Mouse (Mus musculus) gastrocnemius, adult 8-10 months (tissue): ENCODE results near the gene Ldb2. TPM values are rescaled to one million over a fixed set of nuclear protein-coding genes. Genes with fewer than 3 reads are reported as not detected.

Experiments
- DNase-seq, 2 experiments: peaks; one replicate each; pipeline ENCODE4 v3.0.0; 2022; ENCODE audit warnings: low spot score in 2 of 2
- total RNA-seq, 4 experiments: library from RNA; stranded (reverse); gene quantifications; 2 replicates each; pipeline ENCODE4 v1.2.4; 2022

Gene Ldb2
- total RNA-seq, 4 experiments from 2014 or later: 1.4 to 2.9 (median 2.4) TPM

DNA sequence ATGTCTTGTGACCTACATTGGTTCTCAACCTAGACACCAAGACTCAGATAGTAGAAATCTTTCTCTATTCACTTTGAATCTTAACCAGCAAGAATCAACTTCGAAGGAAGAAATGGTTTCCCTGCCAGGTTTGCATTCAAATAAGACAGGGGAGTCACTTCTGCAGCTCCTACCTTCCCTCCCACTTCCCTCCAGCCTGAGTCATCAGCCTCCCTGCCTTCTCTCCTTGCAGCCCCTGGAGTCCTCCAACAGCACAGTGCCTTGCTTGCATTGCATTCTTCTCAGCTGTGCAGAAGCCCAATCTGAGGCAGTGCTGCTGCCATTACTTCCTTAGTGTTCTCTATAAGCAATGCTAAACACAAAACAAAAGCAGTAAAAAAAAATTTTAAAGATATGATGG, 79.6 kb downstream of the Ldb2 start:
- no peak for DNase-seq

DNA sequence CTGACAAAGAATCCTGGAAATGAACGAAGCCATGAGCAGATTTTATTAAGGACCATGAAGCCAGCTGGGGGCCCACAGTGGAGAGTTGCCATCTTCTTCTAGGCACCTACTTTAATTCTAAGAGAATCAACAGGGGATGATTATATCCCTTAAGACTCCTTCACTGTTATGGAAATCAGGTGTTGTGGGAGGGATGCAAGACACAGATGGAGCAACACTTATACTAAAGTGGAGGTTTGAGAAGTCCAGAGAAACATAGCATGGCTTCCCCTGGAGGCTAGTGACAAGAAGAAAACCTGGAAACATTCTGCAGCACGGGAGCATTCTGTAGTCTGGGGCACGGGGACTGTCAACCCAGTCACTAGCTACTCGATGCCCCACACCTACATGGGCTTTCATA, 85.0 kb downstream of the Ldb2 start:
- no peak for DNase-seq

DNA sequence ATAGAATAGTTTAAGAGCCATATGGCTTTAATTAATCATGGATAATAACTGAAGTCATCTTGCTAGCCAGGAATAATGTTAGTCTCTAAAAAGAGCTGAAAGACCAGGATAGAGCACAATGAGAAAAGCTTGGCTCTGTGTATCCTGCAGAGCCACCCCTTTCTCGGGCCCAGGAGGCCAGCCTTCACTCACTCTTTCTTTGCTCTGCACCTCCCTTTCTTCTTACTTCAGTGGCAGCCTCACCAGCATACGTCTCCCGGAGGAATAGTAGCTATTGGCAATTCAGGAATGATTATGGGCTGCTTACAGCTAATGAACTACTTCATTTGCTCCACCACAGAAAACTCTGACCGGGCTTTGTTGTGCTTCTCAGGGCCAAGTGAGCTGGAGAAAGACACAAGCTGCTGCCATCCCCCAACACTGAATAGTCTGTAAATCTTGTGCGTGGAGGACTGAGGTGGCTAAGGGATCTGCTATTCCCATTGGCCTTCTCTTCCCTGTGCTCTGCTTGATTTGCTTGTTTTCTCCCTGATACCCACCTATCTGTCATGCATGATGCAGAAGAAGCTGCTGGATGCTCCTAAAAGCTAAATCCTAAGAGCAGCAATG, 86.2 kb downstream of the Ldb2 start:
- DNase-seq: no peak

DNA sequence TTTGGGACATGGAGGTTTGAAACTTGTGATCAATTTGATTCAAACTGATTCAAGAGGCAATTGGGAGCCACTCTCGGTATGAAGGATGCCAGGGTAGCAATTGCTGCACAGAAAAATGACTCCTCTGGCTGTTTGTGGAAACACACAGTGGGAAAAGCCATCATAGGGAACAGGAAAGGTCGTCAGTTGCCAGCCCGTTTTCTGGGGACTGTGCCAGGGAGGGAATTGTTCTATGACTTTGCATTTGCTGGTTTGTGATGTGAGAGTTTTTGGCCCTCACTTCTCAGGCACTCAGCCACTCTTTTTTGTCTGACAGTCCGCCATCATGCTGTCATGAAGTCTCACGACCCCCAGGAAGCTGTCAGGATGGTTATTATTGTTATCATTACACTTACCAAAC, 88.3 kb downstream of the Ldb2 start:
- peak; percentile 5 to 6 for DNase-seq

DNA sequence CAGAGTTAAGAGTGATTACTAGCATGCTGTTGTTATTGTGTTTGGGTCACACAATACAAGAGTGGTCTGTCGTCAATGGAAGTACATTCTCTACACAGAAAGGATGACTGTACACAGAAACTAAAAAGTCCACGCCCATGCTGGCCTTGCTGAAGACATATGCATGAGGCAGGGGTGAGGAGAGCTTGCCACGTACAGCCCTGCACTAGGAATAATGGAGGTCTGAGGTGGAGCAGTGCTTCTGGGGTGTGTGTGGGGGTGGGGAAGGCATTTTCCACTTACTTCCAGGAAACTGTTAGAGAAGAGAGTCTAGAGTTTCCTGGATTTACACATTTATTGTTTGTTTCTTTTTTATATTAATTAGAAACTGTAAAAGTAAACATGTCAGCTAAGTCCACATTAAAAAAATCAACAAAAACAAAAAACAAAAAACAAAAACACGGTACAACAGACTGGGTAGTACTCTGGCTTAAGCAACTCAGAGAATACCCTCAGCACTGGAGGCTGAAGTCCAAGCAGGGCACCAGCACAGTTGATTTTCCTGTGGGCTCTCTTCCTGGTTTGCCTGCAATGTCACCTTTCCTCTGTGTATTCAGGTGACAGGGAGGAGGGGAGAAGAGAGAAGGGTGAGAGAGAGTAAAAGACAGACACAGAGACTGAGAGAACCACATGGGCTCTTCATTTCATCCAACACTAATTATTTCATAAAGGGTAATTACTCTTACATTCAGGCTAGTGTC, 89.2 kb downstream of the Ldb2 start:
- no peak for DNase-seq

DNA sequence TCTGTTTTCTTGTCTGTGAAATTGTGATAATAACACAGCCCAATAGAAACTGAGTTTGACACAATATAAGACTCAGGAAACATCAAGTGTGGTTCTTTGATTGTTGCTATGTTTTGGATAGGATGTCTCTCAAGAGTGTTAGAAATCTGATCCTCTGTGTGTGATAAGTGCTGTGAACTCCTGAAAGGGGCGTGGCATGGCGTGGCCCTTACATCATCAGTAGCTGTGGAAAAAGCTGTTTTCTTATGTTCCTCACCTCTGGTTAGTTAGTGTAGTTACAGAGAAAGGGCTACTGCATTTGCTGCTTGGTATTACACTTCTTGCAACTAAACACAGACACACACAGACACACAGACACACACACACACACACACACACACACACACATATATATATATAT, 90.2 kb downstream of the Ldb2 start:
- DNase-seq: no peak

DNA sequence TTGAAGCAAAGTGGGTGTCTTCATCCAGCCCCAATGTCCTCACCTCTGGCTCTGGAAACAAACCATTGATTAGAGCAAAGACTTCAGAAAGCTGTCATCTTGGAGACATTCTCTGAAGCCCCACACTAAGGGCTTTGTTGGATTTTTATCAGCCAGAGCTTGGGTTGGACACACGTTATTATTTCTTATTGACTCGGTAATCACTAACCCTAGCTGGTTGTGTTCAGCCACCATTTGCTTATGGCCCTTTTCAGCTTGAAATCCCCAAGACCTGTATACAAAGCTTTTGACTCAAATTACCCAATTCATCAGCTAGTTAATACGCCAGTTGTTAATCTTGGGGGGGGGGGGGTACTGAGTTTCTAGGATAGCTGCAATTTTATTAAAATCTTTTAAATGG, 91.5 kb downstream of the Ldb2 start:
- DNase-seq: no peak

DNA sequence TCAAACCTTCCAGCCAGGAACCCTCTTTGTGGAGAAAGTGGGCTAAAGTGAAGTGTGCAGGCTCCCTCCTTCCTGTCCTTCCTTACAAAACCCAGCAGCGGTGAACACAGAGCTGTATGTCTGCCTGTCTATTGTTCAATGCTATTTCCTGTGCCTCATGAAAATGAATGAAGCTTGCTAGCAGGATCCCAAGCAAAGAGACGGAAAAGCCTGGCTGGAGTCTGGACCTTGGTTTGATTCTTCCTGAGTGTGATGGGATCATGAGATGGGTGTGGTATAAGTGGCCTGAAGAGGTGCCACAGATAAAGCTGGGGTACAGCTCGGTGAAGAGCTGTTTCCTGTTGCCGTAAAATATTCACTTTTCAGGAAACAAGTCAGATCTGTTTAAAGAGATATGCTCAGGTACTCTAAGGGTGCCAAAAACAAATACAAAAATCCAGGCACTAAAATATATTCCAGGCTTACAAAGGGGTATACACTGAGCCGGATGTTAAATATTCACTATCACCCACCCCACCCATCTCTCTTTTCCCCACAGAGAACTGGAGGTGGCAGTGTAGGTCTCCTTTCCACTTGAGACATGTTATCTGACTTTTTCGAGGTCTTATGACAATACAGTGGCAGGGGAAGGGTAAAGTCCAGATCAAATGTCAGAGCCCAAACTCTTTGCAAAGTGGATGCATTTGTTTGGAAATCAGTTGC, 92.3 kb downstream of the Ldb2 start:
- no peak for DNase-seq

DNA sequence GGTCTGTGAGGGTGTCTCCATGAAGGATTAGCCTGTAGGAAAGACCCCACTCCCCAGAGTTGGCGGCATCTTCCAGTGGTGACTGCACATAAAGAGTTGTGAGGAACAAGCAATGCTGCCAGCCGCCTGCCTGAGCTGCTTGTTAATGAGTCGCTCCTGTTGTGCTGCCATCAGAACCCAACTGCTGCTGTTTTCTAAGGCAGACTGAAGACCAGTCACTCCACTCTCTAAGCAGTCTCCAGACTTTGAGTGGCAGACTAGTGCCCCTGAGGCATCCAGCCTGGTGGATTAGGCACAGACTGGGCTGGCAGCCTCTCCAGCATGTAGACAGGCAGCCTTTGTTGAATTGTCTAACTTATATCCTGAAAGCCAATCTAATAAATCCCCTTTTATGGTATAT, 101.5 kb downstream of the Ldb2 start:
- DNase-seq: no peak

DNA sequence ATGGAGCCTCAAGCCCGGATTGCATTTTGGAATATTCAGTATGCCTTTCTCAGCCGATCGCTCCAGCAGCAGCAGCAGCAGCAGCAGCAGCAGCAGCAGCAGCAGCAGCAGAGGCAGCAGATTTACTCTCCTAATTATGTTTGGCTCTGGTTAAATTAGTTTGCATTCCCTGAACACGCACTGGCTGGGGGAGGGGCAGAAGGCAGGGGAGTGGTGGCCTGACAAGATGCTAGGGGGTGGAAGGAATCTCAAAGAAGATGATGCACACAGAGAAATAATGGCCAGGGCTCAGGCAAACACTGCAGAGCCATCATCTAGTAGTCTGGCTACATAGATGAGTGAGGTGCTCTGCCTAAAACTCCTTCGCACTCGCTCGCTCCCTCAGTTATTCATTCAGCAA, 102.9 kb downstream of the Ldb2 start:
- DNase-seq: no peak

DNA sequence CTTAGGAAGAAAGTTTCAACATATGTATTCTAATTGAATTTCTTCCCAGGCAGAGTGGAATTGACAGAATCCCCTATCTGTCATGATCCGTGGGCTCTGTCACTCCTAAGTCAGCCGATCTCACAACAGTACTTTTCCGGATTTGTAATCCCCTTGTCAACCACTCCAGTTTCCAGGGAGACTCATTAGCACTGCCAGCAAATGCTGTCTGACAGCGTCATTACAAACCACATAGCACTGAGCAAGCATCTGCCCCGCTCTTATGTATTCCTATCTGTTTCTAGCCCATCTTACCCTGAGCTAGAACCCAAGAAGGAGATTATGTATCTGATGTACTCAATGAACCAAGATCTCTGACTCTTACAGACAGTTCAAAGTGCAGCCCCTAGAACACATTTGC, 105.8 kb downstream of the Ldb2 start:
- DNase-seq: no peak

DNA sequence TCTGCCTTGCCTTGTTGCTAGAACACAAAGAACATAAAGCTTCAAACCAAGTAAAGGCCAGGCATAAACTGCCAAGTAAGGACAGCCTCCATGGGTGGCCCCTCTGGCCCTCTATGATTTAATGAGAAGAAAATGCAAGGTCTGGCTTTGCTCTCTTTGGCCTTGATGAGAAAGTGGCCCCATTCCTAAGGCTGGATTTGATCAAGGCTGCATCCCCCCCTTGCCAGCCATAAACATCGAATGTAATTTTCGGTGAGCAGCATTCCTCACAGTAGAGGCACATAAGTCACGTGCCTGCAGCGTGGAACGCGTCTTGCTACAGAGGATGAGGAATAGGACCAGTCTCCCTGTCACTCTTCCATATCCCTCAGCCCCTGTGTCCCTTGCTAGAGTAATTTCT, 113.1 kb downstream of the Ldb2 start:
- DNase-seq: no peak

DNA sequence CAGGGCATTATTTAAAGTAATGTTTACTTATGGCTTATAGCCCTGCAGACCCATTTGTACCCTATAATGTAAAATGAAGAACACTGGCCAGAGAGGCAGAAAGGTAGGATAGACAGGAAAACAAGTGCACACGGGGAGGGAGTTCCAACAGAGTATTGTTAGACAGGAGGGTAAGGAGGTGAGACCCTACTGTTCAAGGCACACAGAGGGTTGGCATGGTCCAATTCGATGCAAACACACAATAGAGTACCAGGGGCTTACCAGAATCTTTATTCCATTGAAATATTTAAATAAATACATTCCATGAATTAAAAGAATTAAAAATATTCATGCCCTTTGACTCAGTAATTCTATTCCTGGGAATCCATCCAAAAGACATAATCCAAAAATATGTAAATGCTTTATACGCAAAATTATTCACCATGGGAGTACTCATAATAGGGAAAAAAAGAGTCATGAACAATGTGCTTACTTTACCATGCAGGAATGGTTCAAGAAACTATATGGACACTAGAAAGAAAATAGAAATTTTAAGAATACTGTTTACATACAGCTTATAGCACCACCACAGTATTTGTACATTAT, 118.3 kb downstream of the Ldb2 start:
- no peak for DNase-seq

DNA sequence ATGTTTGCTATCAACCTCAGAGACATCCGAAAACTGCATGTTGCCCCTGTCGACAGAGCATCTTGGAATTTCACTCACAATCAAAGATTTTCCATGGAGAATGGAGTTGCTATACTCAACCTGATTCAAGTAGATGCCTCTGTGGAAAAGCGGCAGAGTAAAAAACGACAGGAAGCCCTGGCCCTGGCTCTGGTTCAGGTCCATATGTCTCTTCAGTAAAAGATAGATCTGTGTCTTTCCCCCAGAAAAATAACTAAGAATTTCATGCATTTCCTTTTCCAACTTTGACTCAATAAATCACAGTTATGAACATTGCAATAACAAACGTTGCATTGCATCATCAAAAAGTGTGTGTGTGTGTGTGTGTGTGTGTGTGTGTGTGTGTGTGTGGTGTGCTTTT, 121.7 kb downstream of the Ldb2 start:
- DNase-seq: no peak

DNA sequence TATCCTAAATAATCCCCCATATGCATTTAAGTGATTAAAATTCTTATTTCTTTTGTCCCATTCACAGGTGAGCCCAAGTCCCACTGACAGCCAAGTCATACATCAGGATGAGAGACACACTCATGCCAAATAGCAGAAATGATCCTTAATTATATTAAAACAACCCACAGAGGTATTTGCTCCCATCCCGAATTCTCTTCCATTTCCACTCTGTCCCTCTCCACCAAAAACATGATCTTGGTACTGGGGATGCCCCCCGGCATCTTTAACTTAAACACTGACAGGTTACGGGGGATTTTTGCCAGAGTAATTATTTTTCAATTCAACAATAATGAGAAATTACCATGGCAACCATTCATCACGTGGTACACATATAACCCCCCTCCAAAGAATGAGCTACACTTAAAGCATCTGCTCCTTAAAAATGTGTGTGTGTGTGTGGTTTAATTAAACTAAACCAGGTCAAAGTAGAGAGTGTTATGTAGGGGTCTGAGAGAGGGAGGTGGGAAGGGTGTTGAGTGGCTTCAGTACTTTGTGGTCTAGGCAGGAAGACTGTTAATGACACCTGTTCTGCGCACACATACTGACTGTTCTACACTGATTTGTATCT, 123.2 kb downstream of the Ldb2 start:
- DNase-seq: no peak

DNA sequence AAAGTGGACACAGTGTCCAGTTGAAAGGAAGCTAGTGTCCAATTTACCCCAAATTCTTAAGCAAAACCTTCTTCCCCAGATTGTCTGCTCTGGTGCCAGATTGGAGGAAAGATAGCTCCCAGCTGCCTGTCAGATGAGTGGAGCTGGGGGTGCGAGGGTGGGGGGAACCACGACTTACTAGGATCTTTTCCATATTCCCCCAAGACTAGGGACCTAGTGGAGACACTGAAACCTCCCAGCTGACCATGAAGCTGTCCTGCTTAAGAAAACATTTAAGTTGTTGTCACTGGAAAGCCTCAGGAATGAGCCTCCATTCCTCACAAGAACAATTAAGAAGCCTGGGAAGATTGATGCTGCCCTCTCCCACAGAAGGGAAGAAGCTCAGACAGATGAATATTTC, 129.1 kb downstream of the Ldb2 start:
- DNase-seq: no peak

DNA sequence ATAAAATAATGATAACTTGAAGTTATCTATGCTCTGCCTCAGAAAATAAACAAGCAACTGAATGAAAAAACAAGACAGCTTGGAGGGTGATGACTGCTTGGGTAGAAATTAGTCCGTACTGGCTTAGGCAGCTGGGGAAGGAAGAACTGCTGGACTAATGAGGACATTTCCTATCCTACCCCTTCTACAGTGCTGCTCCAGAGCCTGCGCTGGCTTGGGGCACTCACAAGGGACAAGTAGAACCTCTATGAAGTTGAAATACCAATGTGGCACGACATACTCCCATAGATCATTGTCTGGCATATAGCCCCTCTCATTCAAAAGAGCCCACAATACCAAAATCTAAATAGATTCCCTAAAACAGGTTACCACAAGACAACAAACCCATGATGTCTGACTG, 131.6 kb downstream of the Ldb2 start:
- no peak for DNase-seq

DNA sequence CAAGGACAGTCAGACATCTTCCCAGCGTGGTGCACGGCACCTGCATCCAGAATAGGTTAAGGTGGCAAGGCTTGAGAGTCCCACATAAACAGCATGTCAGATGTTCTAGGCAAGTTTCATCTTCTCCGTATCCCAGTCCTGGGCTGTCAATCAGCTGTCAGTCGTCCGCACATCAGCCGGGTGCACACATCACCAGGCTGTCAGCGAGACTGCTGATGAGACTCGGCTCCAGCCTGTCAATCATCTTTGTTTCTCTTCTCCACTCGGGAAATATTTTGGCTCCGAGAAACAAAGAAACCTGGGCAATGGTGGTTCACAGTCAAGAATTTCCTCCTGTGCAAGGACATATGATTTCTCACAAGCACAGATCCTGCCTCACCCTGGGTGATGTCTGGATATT, 132.1 kb downstream of the Ldb2 start:
- no peak for DNase-seq

DNA sequence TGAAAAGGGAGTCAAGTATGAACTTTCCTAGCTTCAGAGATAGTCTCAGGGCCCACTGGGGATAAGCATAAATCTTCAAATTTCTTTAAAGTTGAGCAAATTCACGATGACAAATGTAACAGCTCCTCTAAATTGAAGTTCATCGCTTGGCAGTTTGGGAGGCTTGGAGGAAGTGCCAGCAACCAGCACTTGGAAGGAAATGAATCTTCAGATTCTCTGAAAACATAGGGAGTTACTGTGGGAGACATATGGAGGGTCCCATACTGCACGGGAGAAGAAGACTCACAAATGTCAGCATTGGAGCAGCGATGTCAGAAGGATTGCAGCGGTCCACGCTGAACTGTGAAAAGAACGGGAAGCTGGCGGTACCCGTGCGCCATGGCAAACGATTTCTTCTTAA, 139.8 kb downstream of the Ldb2 start:
- no peak for DNase-seq

DNA sequence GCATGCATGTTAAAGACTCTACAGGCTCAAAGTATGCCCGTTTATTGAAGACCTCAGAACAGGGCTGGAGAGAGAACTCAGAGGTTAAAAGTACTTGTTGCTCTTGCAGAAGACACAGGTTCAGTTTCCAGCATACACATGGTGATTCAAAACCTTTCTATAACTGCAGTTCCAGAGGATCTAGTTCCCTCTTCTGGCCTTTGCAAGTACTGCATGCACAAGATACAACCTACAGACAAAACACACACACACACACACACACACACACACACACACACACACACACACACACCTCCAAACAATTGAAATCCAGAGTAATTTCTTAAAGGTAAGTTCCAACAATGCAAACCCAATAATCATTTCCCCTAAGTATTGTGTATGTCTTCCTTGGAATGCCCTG, 142.8 kb downstream of the Ldb2 start:
- DNase-seq: no peak

DNA sequence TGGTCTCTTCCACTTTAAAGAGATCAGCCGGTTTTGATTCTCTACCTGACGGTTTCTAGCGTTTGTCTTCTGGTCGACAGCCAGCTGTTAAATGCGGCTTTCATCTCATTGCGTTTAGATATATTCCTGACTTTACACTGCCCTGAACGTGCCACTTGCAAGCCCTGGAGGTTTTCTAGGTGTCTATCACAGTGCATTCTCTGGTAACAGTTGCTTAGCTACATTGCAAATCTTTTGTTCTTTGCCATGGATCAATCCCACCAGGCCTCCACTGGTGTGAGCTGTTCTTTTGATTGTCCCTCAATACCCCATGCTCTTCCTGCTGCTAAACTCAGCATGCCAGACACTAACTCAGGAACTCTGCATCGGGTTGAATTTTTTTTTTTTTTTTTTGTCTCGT, 145.1 kb downstream of the Ldb2 start:
- no peak for DNase-seq

DNA sequence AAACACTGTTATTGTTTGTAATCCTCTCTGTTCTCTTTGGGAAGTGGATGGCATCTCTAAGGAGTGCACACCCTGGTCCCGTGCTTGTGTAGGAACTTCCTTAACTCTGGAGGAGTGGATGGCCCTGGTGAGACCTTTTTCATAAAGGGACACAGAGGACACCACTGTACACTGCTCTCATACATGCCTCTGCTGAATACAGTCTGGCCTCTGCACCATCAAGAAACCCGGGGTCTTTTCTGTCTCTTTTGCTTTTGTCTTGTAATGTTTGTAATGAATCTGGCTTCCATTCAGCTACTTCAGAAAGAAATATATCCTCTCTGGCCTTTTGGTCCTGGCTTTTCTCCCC, 152.7 kb downstream of the Ldb2 start:
- no peak for DNase-seq
